Mouse (Mus musculus) spleen, adult 2 months (tissue): ENCODE results near the gene Camta2.

Experiments
- CTCF ChIP-seq: fragments of 200-500 bp; IDR thresholded peaks from 2 replicates; pipeline ENCODE4 v1.5.1; 2011; ENCODE audit warnings: mild to moderate bottlenecking, inconsistent platforms; ENCODE audit not compliant: insufficient read depth, insufficient read length, insufficient replicate concordance; ENCODE audit errors: extremely low read depth
- POLR2A ChIP-seq: fragments of 200-500 bp; IDR thresholded peaks from 2 replicates; pipeline ENCODE4 v1.6.1; 2011; ENCODE audit warnings: low read depth, low read length, inconsistent platforms

- no peak for TF ChIP-seq POLR2A
- no peak for TF ChIP-seq CTCF
Observed at GRCm38 (mm10) chr11:70713222-70713621, 25.3 kb upstream of the Camta2 start.
